Mouse (Mus musculus): Measurements from ENCODE around the gene Hes5. TPM values are rescaled to one million over a fixed set of nuclear protein-coding genes. Genes with fewer than 3 reads are reported as not detected.
A peak's percentile ranks its signal among the peaks of the same experiment; 100 is the strongest.

The Hes5 gene
- polyA plus RNA-seq, 1 experiment from 2014 or later, result 0.49 TPM

- no peak overlapping the region for H3K27ac ChIP-seq
- peaks cover 10% of the 10 kb centered on the region for H3K27me3 ChIP-seq
- H3K4me3 ChIP-seq, result no peak overlapping the region
- H3K4me2 ChIP-seq, result no peak overlapping the region
- ATAC-seq (replicated peaks; ENCODE audit: insufficient number of reproducible peaks, insufficient read depth, low FRiP score, low read depth), result no peak
- no peak overlapping the region for H3K9ac ChIP-seq
- H3K9me3 ChIP-seq (replicated peaks), result no peaks in the 10 kb centered on the region
- H3K36me3 ChIP-seq, result no peaks in the 10 kb centered on the region
- H3K4me1 ChIP-seq (replicated peaks), result peaks cover 6% of the 10 kb centered on the region
- 64% methylated on average over 6 of the region's 6 CpGs for WGBS
These were observed 17.2 kb upstream of the Hes5 start for GRCm38 (mm10) chr4:154943323-154944039.

DNA sequence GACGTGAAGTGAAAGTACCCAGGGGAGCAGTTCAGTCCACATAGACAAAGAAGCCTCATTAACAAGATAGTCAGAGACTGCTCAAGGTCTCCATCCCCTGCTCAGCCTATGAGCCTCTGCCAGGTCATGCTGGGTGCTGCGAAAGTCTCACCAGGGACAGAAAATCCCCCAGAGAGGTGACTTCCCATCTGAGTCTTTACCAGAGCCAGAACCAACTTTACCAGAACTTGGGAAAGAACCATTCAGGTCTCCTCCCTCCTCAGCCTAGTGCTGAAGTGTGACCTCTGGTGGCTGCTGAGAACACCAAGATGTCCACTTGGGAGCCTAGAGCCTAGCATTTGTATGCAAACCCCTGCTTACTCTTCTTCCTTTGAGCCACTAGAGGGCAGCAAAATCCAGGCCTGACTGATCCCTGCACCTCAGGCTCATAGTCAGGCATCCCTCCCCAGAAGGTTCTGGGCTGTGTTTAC lies 16.6 kb upstream of the Hes5 start:
- peaks cover 17% of the 10 kb centered on the region for H3K27me3 ChIP-seq
- 26% methylated on average over 2 of the region's 2 CpGs for WGBS
- no peak overlapping the region for H3K27ac ChIP-seq
- H3K4me1 ChIP-seq (replicated peaks), result peaks cover 6% of the 10 kb centered on the region
- no peak overlapping the region for H3K4me3 ChIP-seq
- no peaks in the 10 kb centered on the region for H3K9me3 ChIP-seq (replicated peaks)
- ATAC-seq (replicated peaks; ENCODE audit: insufficient number of reproducible peaks, insufficient read depth, low FRiP score, low read depth), result peak; percentile 73
- H3K9ac ChIP-seq, result no peak overlapping the region
- H3K4me2 ChIP-seq, result no peak overlapping the region
- H3K36me3 ChIP-seq, result no peaks in the 10 kb centered on the region

GRCm38 (mm10) chr4:154946319-154946718 lies 14.4 kb upstream of the Hes5 start:
- H3K36me3 ChIP-seq, result no peaks in the 10 kb centered on the region
- peak overlapping the region; percentile 40 for H3K4me3 ChIP-seq
- H3K27ac ChIP-seq, result peak overlapping the region; percentile 45; the same call in 1 of the 2 replicates
- H3K4me1 ChIP-seq (replicated peaks), result peaks cover 6% of the 10 kb centered on the region
- peak overlapping the region; percentile 46 for H3K9ac ChIP-seq
- 2% methylated on average over 8 of the region's 8 CpGs for whole genome bisulfite sequencing
- H3K27me3 ChIP-seq, result peaks cover 34% of the 10 kb centered on the region
- ATAC-seq (replicated peaks; ENCODE audit: insufficient number of reproducible peaks, insufficient read depth, low FRiP score, low read depth), result peak; percentile 76
- no peaks in the 10 kb centered on the region for H3K9me3 ChIP-seq (replicated peaks)
- peak overlapping the region; percentile 64 for H3K4me2 ChIP-seq

GRCm38 (mm10) chr4:154948066-154948939 lies 12.4 kb upstream of the Hes5 start:
- no peak for ATAC-seq (replicated peaks; ENCODE audit: insufficient number of reproducible peaks, insufficient read depth, low FRiP score, low read depth)
- Histone ChIP-seq H3K36me3 (no peaks in the 10 kb centered on the region), H3K27ac (no peak overlapping the region), H3K9me3 (replicated peaks) (no peaks in the 10 kb centered on the region), H3K4me1 (replicated peaks) (peaks cover 13% of the 10 kb centered on the region), H3K27me3 (peaks cover 54% of the 10 kb centered on the region), H3K4me2 (no peak overlapping the region), H3K9ac (no peak overlapping the region), H3K4me3 (no peak overlapping the region)
- 45% methylated on average over 14 of the region's 14 CpGs for WGBS

DNA sequence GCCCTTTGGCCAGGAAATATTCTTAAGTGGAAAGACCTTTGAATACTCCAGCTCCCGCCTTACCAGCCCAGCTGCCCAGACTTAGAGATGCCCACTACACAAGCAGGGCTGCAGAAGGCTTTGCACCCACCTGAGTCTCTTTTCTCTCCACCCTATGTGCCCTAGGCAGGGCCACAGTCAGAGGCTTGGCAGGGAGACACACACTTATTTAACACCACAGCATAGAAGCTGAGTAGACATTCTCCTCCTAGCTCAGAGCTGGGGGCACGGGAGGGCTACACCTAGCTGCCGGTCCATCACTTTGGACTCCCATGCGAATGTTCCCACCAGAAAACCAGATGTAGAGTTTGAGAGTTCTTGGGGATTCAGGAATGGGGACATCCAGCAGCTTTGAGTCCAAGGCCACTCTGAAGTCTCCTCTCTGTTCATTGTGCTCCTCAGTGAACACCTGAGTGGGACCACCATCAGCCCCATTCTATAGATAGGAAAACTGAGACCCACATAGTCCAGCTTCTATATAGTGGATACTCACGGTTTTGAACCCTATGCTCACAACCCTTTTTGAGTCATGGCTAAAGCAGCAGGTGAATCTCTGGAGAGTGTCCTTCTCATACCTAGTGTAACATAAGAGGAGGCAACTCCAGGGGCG lies 11.7 kb upstream of the Hes5 start:
- no peak overlapping the region for H3K4me3 ChIP-seq
- H3K27ac ChIP-seq, result no peak overlapping the region
- H3K4me1 ChIP-seq (replicated peaks), result peaks cover 13% of the 10 kb centered on the region
- H3K4me2 ChIP-seq, result no peak overlapping the region
- no peak for ATAC-seq (replicated peaks; ENCODE audit: insufficient number of reproducible peaks, insufficient read depth, low FRiP score, low read depth)
- 67% methylated on average over 6 of the region's 6 CpGs for WGBS
- no peaks in the 10 kb centered on the region for H3K9me3 ChIP-seq (replicated peaks)
- peaks cover 62% of the 10 kb centered on the region for H3K27me3 ChIP-seq
- H3K36me3 ChIP-seq, result no peaks in the 10 kb centered on the region
- H3K9ac ChIP-seq, result no peak overlapping the region

DNA sequence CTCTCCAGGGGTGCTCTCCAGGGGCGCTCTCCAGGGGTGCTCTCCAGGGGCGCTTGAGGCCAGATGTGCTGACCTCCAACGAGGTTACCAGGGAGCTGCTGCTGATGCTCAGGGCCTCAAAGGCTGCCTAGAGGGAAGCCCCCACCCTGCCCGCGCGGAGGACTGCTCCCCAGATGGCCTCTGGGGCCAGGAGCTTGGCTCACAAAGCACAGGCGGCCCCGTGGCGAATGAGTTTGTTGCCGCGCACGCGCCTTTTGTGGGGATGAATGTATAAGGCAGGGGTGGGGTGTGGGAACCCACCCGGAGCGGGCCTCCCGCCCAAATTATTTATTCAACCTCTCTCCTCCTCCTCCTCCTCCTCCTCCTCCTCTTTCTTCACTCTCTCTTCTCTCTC lies 11.1 kb upstream of the Hes5 start:
- no peak overlapping the region for H3K9ac ChIP-seq
- ATAC-seq (replicated peaks; ENCODE audit: insufficient number of reproducible peaks, insufficient read depth, low FRiP score, low read depth), result no peak
- H3K27me3 ChIP-seq, result peaks cover 67% of the 10 kb centered on the region
- no peak overlapping the region for H3K4me3 ChIP-seq
- H3K36me3 ChIP-seq, result no peaks in the 10 kb centered on the region
- H3K9me3 ChIP-seq (replicated peaks), result no peaks in the 10 kb centered on the region
- peaks cover 13% of the 10 kb centered on the region for H3K4me1 ChIP-seq (replicated peaks)
- 16% methylated on average over 16 of the region's 16 CpGs for WGBS
- no peak overlapping the region for H3K27ac ChIP-seq
- H3K4me2 ChIP-seq, result no peak overlapping the region

- H3K9ac ChIP-seq, result no peak overlapping the region
- no peak overlapping the region for H3K27ac ChIP-seq
- ATAC-seq (replicated peaks; ENCODE audit: insufficient number of reproducible peaks, insufficient read depth, low FRiP score, low read depth), result no peak
- H3K27me3 ChIP-seq, result peaks cover 91% of the 10 kb centered on the region
- H3K9me3 ChIP-seq (replicated peaks), result no peaks in the 10 kb centered on the region
- H3K4me2 ChIP-seq, result no peak overlapping the region
- 4% methylated on average over 26 of the region's 26 CpGs for WGBS
- no peaks in the 10 kb centered on the region for H3K36me3 ChIP-seq
- no peak overlapping the region for H3K4me3 ChIP-seq
- peaks cover 6% of the 10 kb centered on the region for H3K4me1 ChIP-seq (replicated peaks)
These were observed 8.1 kb upstream of the Hes5 start for GRCm38 (mm10) chr4:154952461-154953241.

DNA sequence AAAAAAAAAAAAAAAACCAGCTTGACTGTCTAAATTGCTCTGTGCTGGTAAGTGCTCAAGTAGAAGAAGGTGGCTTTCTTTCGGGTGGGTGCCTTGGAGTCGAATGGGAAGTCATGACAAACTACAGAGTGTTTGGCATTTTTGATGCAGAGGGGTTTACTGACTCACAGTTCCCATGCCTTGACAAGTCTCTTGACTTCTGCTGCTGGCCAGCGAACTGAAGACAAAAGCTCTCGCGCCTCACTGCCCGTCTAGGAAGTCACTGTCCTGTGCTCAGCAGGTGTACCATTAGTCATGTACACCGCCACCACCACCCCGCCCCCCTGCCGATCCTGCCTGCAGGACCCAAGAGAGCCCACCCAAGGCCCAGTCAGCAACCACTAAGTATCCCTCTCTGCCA lies 4.1 kb upstream of the Hes5 start:
- no peaks in the 10 kb centered on the region for H3K9me3 ChIP-seq (replicated peaks)
- WGBS, result 42% methylated on average over 9 of the region's 9 CpGs
- no peak overlapping the region for H3K4me3 ChIP-seq
- no peaks in the 10 kb centered on the region for H3K36me3 ChIP-seq
- no peak overlapping the region for H3K4me2 ChIP-seq
- H3K9ac ChIP-seq, result no peak overlapping the region
- peaks cover 98% of the 10 kb centered on the region for H3K27me3 ChIP-seq
- peaks cover 32% of the 10 kb centered on the region for H3K4me1 ChIP-seq (replicated peaks)
- no peak for ATAC-seq (replicated peaks; ENCODE audit: insufficient number of reproducible peaks, insufficient read depth, low FRiP score, low read depth)
- no peak overlapping the region for H3K27ac ChIP-seq

DNA sequence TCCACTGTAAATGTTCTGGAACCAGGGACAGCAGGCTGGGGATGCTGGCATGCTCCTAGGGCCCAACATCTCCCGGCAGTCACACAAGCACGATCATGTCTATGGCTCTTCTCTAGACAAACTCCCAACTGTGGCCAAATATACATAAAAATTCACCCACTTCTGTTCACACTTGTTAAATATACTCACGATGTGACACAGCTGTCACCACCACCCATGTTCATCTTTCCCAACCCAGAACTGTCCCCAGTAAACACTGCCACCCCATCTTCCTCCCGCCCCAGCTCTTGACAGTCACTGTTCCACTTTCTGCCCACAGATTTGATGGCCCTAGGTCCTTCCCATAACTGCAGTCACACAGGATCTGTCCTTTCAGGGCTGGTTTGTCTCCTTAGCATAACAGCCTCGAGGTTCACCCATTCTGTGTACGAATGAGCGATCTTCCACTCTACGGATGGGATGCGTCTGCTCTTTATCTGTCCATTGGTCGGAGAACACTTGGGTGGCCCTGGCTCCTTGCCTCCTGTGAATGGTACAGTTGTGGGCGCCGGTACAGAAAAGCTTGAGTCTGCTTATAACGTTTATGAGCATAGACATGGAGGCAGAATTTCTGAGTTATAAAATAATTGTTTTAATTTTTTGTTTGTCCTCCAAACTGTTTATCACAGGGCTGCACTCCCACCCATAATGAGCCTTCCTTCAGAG lies 3.3 kb upstream of the Hes5 start:
- Histone ChIP-seq H3K4me3 (no peak overlapping the region), H3K9ac (no peak overlapping the region), H3K4me2 (no peak overlapping the region), H3K27me3 (peaks cover 98% of the 10 kb centered on the region), H3K9me3 (replicated peaks) (no peaks in the 10 kb centered on the region), H3K4me1 (replicated peaks) (peaks cover 36% of the 10 kb centered on the region), H3K27ac (no peak overlapping the region), H3K36me3 (no peaks in the 10 kb centered on the region)
- ATAC-seq (replicated peaks; ENCODE audit: insufficient number of reproducible peaks, insufficient read depth, low FRiP score, low read depth), result no peak
- 47% methylated on average over 13 of the region's 13 CpGs for WGBS

- H3K9ac ChIP-seq, result no peak overlapping the region
- H3K27ac ChIP-seq, result no peak overlapping the region
- 3% methylated on average over 15 of the region's 15 CpGs for WGBS
- H3K4me3 ChIP-seq, result peak overlapping the region; percentile 26
- H3K27me3 ChIP-seq, result peaks cover 98% of the 10 kb centered on the region
- no peaks in the 10 kb centered on the region for H3K36me3 ChIP-seq
- no peak for ATAC-seq (replicated peaks; ENCODE audit: insufficient number of reproducible peaks, insufficient read depth, low FRiP score, low read depth)
- peak overlapping the region; percentile 53 for H3K4me2 ChIP-seq
- no peaks in the 10 kb centered on the region for H3K9me3 ChIP-seq (replicated peaks)
- peaks cover 34% of the 10 kb centered on the region for H3K4me1 ChIP-seq (replicated peaks)
These were observed 2.6 kb upstream of the Hes5 start for GRCm38 (mm10) chr4:154958171-154958570.
